Mouse (Mus musculus) lung, adult 2 months (tissue): ENCODE results near the gene Dgki.

ENCODE experiments used
- CTCF ChIP-seq: fragments of 200-500 bp; IDR thresholded peaks from 2 replicates; pipeline ENCODE4 v1.5.1; 2011; ENCODE audit warnings: mild to moderate bottlenecking, low read length, control low read depth; ENCODE audit not compliant: insufficient read depth
- POLR2A ChIP-seq: fragments of 200-500 bp; IDR thresholded peaks from 2 replicates; pipeline ENCODE4 v1.6.1; 2011; ENCODE audit warnings: low read depth, mild to moderate bottlenecking, control low read depth, low read length, borderline replicate concordance; ENCODE audit errors: extremely low read depth

DNA sequence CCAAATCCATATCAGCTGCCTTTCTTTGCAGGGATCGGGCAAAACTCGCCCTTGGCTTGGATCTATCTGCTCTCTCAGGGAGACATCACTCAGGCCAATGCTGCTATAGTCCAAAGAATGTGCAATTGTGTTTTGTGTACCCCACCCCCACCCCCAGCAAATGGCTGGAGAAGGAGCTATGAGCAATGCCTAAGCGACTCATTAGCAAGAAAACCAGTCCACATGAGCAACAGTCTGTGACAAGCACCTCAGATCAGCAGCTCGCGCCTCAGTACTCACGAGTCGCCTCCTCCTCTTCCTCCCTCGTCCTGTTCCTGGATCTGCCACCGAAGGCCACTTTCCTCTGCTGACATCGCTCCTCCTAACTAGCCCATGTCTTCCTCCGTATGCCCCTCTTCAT lies 55.9 kb downstream of the Dgki start:
- TF ChIP-seq CTCF (no peak), POLR2A (no peak)
